In genomic region chr7:134062629-134063028, GRCm38 (mm10) we compare ENCODE assay signal across 24 mouse cellular contexts.
DNase-seq lines count a peak whose midpoint lies in the region; ATAC-seq lines count a peak whose summit lies in the region.
"Had no signal": no experiment of that assay in that cellular context is flagged by ENCODE, and none has a peak within 500 bp of the region (broad histone marks: within the 10 kb centered on the region; RNA-seq: fewer than 3 reads in every experiment).

No protein-coding gene starts in this region.

- WGBS in liver, embryonic 15.5 days (ENCODE audit: insufficient replicate concordance) = 30% methylated on average over 4 of the region's 4 CpGs
- 52% methylated on average over 4 of the region's 4 CpGs for WGBS in liver, embryonic 12.5 days (ENCODE audit: insufficient replicate concordance)

- no peak overlapping the region for H3K4me3 ChIP-seq in liver, embryonic 15.5 days (replicated peaks)
- no peak overlapping the region for H3K4me3 ChIP-seq in liver, embryonic 12.5 days
- H3K4me3 ChIP-seq: embryonic facial prominence, embryonic 12.5 days; forebrain, embryonic 13.5 days; heart, embryonic 10.5 days; hindbrain, embryonic 10.5 days; intestine, embryonic 15.5 days had no signal

- no peaks in the 10 kb centered on the region for H3K36me3 ChIP-seq in liver, embryonic 15.5 days (replicated peaks)
- no peaks in the 10 kb centered on the region for H3K36me3 ChIP-seq in liver, embryonic 12.5 days
- H3K36me3 ChIP-seq: embryonic facial prominence, embryonic 12.5 days; heart, embryonic 10.5 days; hindbrain, embryonic 10.5 days; intestine, embryonic 15.5 days had no signal

- peak; percentile 34; the same call in 1 of the 2 replicates for ATAC-seq in liver, embryonic 15.5 days (ENCODE audit: insufficient read depth)
- no peak for ATAC-seq in liver, embryonic 12.5 days
- ATAC-seq in hematopoietic stem cell, adult 5-6 weeks (replicated peaks in 1 of 2; ENCODE audit: insufficient read depth in 1 of 2, low FRiP score in 2 of 2, low TSS enrichment in 1 of 2, low read depth in 1 of 2, poor library complexity in 2 of 2, severe bottlenecking in 2 of 2) = peak; percentile 46 to 85; a peak in 2 of 4 replicates
- ATAC-seq: activated CD4-positive, CD25-positive, alpha-beta regulatory T cell, adult 4 months; forebrain, embryonic 13.5 days; forebrain, postnatal 0 days; intestine, embryonic 15.5 days; Patski had no signal

- no peak overlapping the region for H3K9ac ChIP-seq in liver, embryonic 15.5 days
- no peak overlapping the region for H3K9ac ChIP-seq in liver, embryonic 12.5 days
- H3K9ac ChIP-seq: embryonic facial prominence, embryonic 12.5 days; forebrain, embryonic 13.5 days; forebrain, postnatal 0 days; hindbrain, embryonic 14.5 days; intestine, embryonic 15.5 days had no signal

- no peak overlapping the region for H3K27ac ChIP-seq in liver, embryonic 15.5 days (replicated peaks)
- no peak overlapping the region for H3K27ac ChIP-seq in liver, embryonic 12.5 days
- H3K27ac ChIP-seq: embryonic facial prominence, embryonic 12.5 days; forebrain, embryonic 13.5 days; heart, embryonic 10.5 days; hindbrain, embryonic 10.5 days; hindbrain, embryonic 14.5 days; intestine, embryonic 15.5 days had no signal

- H3K27me3 ChIP-seq in liver, embryonic 15.5 days = no peaks in the 10 kb centered on the region
- H3K27me3 ChIP-seq in liver, embryonic 12.5 days (replicated peaks) = no peaks in the 10 kb centered on the region
- H3K27me3 ChIP-seq: CH12.LX; embryonic facial prominence, embryonic 12.5 days; forebrain, embryonic 13.5 days; intestine, embryonic 15.5 days; Patski had no signal

- H3K4me2 ChIP-seq in liver, embryonic 15.5 days = no peak overlapping the region
- no peak overlapping the region for H3K4me2 ChIP-seq in liver, embryonic 12.5 days
- H3K4me2 ChIP-seq: embryonic facial prominence, embryonic 12.5 days; forebrain, embryonic 13.5 days; hindbrain, embryonic 14.5 days; intestine, embryonic 15.5 days had no signal

- H3K9me3 ChIP-seq in liver, embryonic 15.5 days (replicated peaks) = no peaks in the 10 kb centered on the region
- no peaks in the 10 kb centered on the region for H3K9me3 ChIP-seq in liver, embryonic 12.5 days (replicated peaks)
- H3K9me3 ChIP-seq: embryonic facial prominence, embryonic 12.5 days; forebrain, embryonic 13.5 days; heart, embryonic 10.5 days; hindbrain, embryonic 10.5 days; intestine, embryonic 15.5 days had no signal

- H3K4me1 ChIP-seq in liver, embryonic 15.5 days (replicated peaks) = no peaks in the 10 kb centered on the region
- H3K4me1 ChIP-seq in liver, embryonic 12.5 days = no peaks in the 10 kb centered on the region
- H3K4me1 ChIP-seq: embryonic facial prominence, embryonic 12.5 days; forebrain, embryonic 13.5 days; heart, embryonic 10.5 days; hindbrain, embryonic 10.5 days; intestine, embryonic 15.5 days had no signal

- peak; percentile 50 for DNase-seq in adipocyte (ENCODE audit: low spot score)
- peak; percentile 4 for DNase-seq in c-Kit-positive CD71-negative TER-119-negative erythroid progenitor cells, embryonic 14.5 days (ENCODE audit: low read depth)
- no peak for DNase-seq in heart, postnatal 4 days
- no peak for DNase-seq in frontal cortex, postnatal 36 days (ENCODE audit: low spot score in 2 of 2)
- DNase-seq: adrenal gland, adult 8-10 months; cerebellum, adult 11 months; cerebellum, adult 8-10 months; cerebellum, postnatal 14 days; forebrain, postnatal 0 days; gastrocnemius, postnatal 36 days; heart, adult 18-20 months; heart, postnatal 10 days had no signal

Comparison
In these comparisons a context has a peak if more than half of its experiments do, and no peak if none do; other contexts are left out.
1. DNase-seq: peak in adipocyte (single experiment) and c-Kit-positive CD71-negative TER-119-negative erythroid progenitor cells, embryonic 14.5 days (single experiment); none in heart, postnatal 4 days (single experiment) and frontal cortex, postnatal 36 days (0 of 2).